Mouse (Mus musculus): ENCODE data around the gene Pramef17.
"Not testable (repeated sequence)": the region's sequence is repeated elsewhere in the genome, so short reads cannot be mapped to it uniquely, and the experiment has no call there.

DNA sequence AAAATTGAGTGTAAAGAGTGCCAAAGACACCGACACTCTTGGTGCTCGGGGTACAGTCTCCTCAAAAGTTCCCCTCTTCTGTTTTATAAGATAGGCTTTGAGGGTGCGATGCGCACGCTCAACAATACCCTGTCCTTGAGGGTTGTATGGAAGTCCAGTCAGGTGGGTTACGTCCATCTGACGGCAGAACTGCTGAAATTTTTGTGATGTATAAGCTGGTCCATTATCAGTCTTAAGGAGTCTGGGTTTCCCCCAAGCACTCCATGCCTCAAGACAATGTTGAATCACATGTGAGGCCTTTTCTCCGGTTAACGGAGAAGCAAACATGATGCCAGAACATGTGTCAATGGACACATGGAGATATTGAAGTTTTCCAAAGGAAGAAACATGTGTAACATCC lies 8.4 kb downstream of the Pramef17 start:
- TF ChIP-seq GATA1, TAL1 (IDR thresholded peaks at IDR 0.05; ENCODE audit: low read length): not testable (repeated sequence)
